Mouse (Mus musculus) myocyte (in vitro differentiated cells): ENCODE data around the gene Ccdc97. TPM values are rescaled to one million over a fixed set of nuclear protein-coding genes. Genes with fewer than 3 reads are reported as not detected.

ENCODE experiments used
- H3K27me3 ChIP-seq: one replicate; pipeline ENCODE4 v1.6.1; 2011; ENCODE audit not compliant: control insufficient read depth, insufficient read depth, insufficient read length
- H3K36me3 ChIP-seq: one replicate; pipeline ENCODE4 v1.6.1; 2011; ENCODE audit not compliant: control insufficient read depth, insufficient read depth
- H3K4me2 ChIP-seq: one replicate; pipeline ENCODE4 v1.6.1; 2011; ENCODE audit warnings: low read depth, control low read depth
- H3K4me3 ChIP-seq: one replicate; pipeline ENCODE4 v1.5.1; 2011; ENCODE audit warnings: mild to moderate bottlenecking, control low read depth, moderate library complexity
- H3K79me2 ChIP-seq: one replicate; pipeline ENCODE4 v1.6.1; 2011; ENCODE audit not compliant: control insufficient read depth, insufficient read depth
- H3ac ChIP-seq: one replicate; pipeline ENCODE4 v1.6.1; 2011; ENCODE audit not compliant: control insufficient read depth, insufficient read length
- CEBPB ChIP-seq: IDR thresholded peaks from 2 replicates; pipeline ENCODE4 v1.6.1; 2011; ENCODE audit warnings: mild to moderate bottlenecking, moderate library complexity; ENCODE audit not compliant: poor library complexity, insufficient read depth, severe bottlenecking
- E2F4 ChIP-seq: IDR thresholded peaks from one replicate; pipeline ENCODE4 v1.6.1; 2011; ENCODE audit warnings: mild to moderate bottlenecking, control low read depth, moderate library complexity; ENCODE audit not compliant: insufficient read depth
- MAX ChIP-seq: IDR thresholded peaks from one replicate; pipeline ENCODE4 v1.6.1; 2011; ENCODE audit warnings: low read depth, mild to moderate bottlenecking, control low read depth
- MYOD1 ChIP-seq, 3 experiments: IDR thresholded peaks; one replicate each; pipeline ENCODE4 v1.6.1; 2011; ENCODE audit warnings: control low read depth in 2 of 3, low read depth in 2 of 3, mild to moderate bottlenecking in 2 of 3, moderate library complexity in 1 of 3; ENCODE audit not compliant: insufficient read length in 2 of 3, control insufficient read depth in 1 of 3
- MYOG ChIP-seq, 3 experiments: IDR thresholded peaks; one replicate each; pipeline ENCODE4 v1.6.1; 2011; ENCODE audit warnings: control low read depth in 2 of 3, low read depth in 2 of 3, mild to moderate bottlenecking in 2 of 3; ENCODE audit not compliant: insufficient read length in 2 of 3, control insufficient read depth in 1 of 3, insufficient read depth in 1 of 3
- POLR2A ChIP-seq: IDR thresholded peaks from one replicate; pipeline ENCODE4 v1.6.1; 2011; ENCODE audit warnings: low read depth, mild to moderate bottlenecking, control low read depth, moderate library complexity; ENCODE audit not compliant: insufficient read length
- POLR2AphosphoS2 ChIP-seq: IDR thresholded peaks from one replicate; pipeline ENCODE4 v1.6.1; 2011; ENCODE audit warnings: low read depth, control low read depth; ENCODE audit not compliant: insufficient read length
- REST ChIP-seq: IDR thresholded peaks from one replicate; pipeline ENCODE4 v1.6.1; 2011; ENCODE audit warnings: mild to moderate bottlenecking, control low read depth, moderate library complexity; ENCODE audit not compliant: insufficient read depth, insufficient read length
- SRF ChIP-seq: IDR thresholded peaks from one replicate; pipeline ENCODE4 v1.6.1; 2011; ENCODE audit warnings: low read depth; ENCODE audit not compliant: control insufficient read depth, insufficient read length
- TCF12 ChIP-seq: IDR thresholded peaks from one replicate; pipeline ENCODE4 v1.6.1; 2011; ENCODE audit warnings: mild to moderate bottlenecking, control low read depth; ENCODE audit not compliant: poor library complexity, insufficient read depth, severe bottlenecking
- TCF3 ChIP-seq: IDR thresholded peaks from one replicate; pipeline ENCODE4 v1.6.1; 2011; ENCODE audit warnings: low read depth, control low read depth; ENCODE audit not compliant: insufficient read length
- USF1 ChIP-seq: IDR thresholded peaks from one replicate; pipeline ENCODE4 v1.6.1; 2011; ENCODE audit warnings: low read depth, mild to moderate bottlenecking, control low read depth, moderate library complexity
- polyA plus RNA-seq: library from polyadenylated mRNA; unstranded; fragments of >200 nt; fragmentation: generic; extraction: Trizol; gene quantifications from one replicate; pipeline ENCODE4 v1.2.1, GENCODE M21; 2012; ENCODE audit warnings: missing spikeins

The Ccdc97 gene
- polyA plus RNA-seq, 1 experiment: 44.5 TPM

DNA sequence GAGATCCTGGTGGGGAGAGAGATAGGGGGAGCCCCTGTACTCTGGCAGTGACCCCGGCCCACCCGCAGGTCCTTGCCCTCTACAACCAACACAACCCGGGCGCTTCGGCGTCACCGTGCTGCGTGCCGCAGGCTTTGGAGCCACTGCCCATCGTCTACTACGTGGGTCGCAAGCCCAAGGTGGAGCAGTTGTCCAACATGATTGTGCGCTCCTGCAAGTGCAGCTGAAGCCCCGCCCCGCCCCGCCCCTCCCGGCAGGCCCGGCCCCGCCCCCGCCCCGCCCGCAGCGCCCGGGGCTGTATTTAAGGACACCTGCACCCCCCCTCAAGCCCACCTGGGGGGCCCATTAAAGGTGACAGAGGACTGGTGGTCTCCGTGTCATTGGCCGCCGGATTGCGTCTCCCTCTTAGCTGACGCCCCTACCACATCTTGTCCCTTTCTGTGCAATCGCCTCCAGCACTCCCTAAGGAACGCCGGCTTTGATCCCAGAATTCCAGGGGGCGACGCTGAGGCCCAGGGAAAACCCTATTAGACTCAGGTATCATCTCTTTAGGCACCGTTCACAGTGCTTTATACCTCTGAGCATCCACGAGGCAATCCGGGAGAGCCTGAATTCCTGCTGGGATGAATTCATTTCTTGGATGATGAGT, 14.0 kb downstream of the Ccdc97 start:
- no peaks in the 10 kb centered on the region for H3K79me2 ChIP-seq
- H3K27me3 ChIP-seq: no peaks in the 10 kb centered on the region
- no peak overlapping the region for H3ac ChIP-seq
- no peak for TF ChIP-seq TCF12
- TF ChIP-seq MAX: no peak
- H3K36me3 ChIP-seq: peaks cover 19% of the 10 kb centered on the region
- H3K4me2 ChIP-seq: no peak overlapping the region
- H3K4me3 ChIP-seq: no peak overlapping the region

DNA sequence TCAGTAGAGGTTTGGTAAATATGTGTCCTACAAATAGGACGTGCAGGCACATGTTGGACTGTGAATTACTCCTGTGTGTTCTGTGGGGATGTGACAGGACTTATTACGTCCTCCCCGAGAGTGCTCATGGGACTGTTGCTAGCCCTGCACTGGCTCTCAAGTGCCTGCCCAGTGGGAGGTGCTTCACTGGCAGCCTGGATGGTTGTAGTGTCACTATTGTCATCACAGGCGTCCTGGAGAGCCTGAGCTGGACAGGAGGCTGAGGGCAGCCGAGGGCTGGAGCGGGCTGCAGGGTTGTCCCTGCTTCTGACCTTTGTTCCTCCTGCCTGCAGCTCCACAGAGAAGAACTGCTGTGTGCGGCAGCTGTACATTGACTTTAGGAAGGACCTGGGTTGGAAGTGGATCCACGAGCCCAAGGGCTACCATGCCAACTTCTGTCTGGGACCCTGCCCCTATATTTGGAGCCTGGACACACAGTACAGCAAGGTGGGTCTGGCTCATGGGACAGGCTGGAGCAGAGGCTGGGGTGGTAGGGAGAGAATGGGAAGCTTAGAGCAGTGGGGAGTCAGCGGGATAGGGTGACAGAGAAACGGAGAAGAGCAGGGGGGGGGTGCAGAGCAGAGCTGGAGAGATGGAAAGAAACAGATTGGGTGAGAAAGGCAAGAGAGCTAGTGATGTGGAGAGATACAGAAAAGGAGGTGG, 14.9 kb downstream of the Ccdc97 start:
- Histone ChIP-seq H3K36me3 (peaks cover 19% of the 10 kb centered on the region), H3K27me3 (no peaks in the 10 kb centered on the region), H3ac (no peak overlapping the region), H3K4me3 (no peak overlapping the region), H3K79me2 (no peaks in the 10 kb centered on the region), H3K4me2 (no peak overlapping the region)
- no peak for TF ChIP-seq POLR2A
- no peak for TF ChIP-seq TCF12
- TF ChIP-seq MYOD1 (IDR thresholded peaks at IDR 0.05; ENCODE audit: control insufficient read depth in 1 of 3, insufficient read length in 2 of 3, low read depth in 2 of 3): no peak
- no peak for TF ChIP-seq USF1
- no peak for TF ChIP-seq REST
- TF ChIP-seq SRF: no peak
- no peak for TF ChIP-seq MYOG (IDR thresholded peaks at IDR 0.05; ENCODE audit: control insufficient read depth in 1 of 3, insufficient read depth in 1 of 3, insufficient read length in 2 of 3, low read depth in 2 of 3)
- no peak for TF ChIP-seq E2F4
- TF ChIP-seq TCF3: no peak
- TF ChIP-seq MAX: no peak
- no peak for TF ChIP-seq POLR2AphosphoS2
- no peak for TF ChIP-seq CEBPB

DNA sequence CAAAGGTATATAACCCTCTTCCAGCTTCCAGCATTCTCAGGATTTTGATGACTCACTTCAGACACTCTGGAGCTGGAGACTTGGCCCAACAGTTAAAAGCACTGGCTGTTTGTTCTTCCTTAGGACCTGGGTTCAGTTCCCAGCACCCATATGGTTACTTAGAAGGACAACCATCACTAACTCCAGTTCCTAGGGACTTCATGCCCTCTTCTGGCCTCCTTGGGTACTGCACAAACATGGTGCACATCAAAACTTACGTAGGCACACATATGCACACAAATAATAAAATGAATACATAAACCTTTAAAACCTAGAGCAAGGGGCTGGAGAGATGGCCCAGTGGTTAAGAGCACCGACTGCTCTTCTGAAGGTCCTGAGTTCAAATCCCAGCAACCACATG, 16.5 kb downstream of the Ccdc97 start:
- no peaks in the 10 kb centered on the region for H3K79me2 ChIP-seq
- peaks cover 24% of the 10 kb centered on the region for H3K36me3 ChIP-seq

GRCm38 (mm10) chr7:25700732-25701131, 18.2 kb downstream of the Ccdc97 start:
- no peak overlapping the region for H3K4me2 ChIP-seq
- TF ChIP-seq SRF: no peak
- TF ChIP-seq POLR2AphosphoS2: no peak
- no peak for TF ChIP-seq TCF3
- no peak for TF ChIP-seq TCF12
- TF ChIP-seq CEBPB: no peak
- no peak for TF ChIP-seq E2F4
- TF ChIP-seq MYOD1 (IDR thresholded peaks at IDR 0.05; ENCODE audit: control insufficient read depth in 1 of 3, insufficient read length in 2 of 3, low read depth in 2 of 3): no peak
- no peak for TF ChIP-seq MYOG (IDR thresholded peaks at IDR 0.05; ENCODE audit: control insufficient read depth in 1 of 3, insufficient read depth in 1 of 3, insufficient read length in 2 of 3, low read depth in 2 of 3)
- TF ChIP-seq MAX: no peak
- no peak for TF ChIP-seq USF1
- no peak for TF ChIP-seq POLR2A
- no peak for TF ChIP-seq REST
- no peak overlapping the region for H3K4me3 ChIP-seq
- H3K36me3 ChIP-seq: peaks cover 27% of the 10 kb centered on the region
- H3ac ChIP-seq: no peak overlapping the region
- H3K27me3 ChIP-seq: no peaks in the 10 kb centered on the region
- no peaks in the 10 kb centered on the region for H3K79me2 ChIP-seq

More for the DNA sequence above, 16.5 kb downstream of the Ccdc97 start:
- TF ChIP-seq MYOG (IDR thresholded peaks at IDR 0.05; ENCODE audit: control insufficient read depth in 1 of 3, insufficient read depth in 1 of 3, insufficient read length in 2 of 3, low read depth in 2 of 3) (no peak), POLR2A (no peak), MAX (no peak), TCF12 (no peak), SRF (no peak), TCF3 (no peak), CEBPB (no peak), USF1 (no peak)
- Histone ChIP-seq H3K27me3 (no peaks in the 10 kb centered on the region), H3ac (no peak overlapping the region), H3K4me3 (no peak overlapping the region), H3K4me2 (no peak overlapping the region)

DNA sequence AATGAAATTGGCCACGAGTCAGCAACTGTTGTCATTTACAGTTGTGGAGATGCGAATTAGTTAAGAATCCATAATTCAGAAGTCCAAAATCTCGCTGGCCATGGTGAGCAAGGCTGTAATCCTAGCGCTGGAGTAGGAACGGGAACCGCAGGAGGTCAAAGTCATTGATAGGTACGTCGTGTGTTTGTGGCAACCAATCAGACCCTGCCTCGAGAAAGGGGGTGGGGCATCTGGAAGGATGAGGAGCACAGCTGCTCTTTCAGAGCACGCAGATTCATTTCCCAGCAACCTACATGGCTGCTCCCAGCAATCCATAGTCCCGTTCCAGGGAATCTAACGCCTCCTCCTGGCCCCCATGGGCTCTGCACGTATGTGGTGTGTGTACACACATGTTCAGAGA, 19.0 kb downstream of the Ccdc97 start:
- Histone ChIP-seq H3ac (no peak overlapping the region), H3K4me3 (no peak overlapping the region), H3K27me3 (no peaks in the 10 kb centered on the region), H3K79me2 (no peaks in the 10 kb centered on the region), H3K4me2 (no peak overlapping the region), H3K36me3 (peaks cover 32% of the 10 kb centered on the region)
- TF ChIP-seq POLR2AphosphoS2: no peak
- TF ChIP-seq E2F4: no peak
- TF ChIP-seq SRF: no peak
- TF ChIP-seq USF1: no peak
- no peak for TF ChIP-seq TCF3
